Mouse (Mus musculus) neural tube, embryonic 12.5 days (tissue): ENCODE data around the gene Efs. TPM values are rescaled to one million over a fixed set of nuclear protein-coding genes. Genes with fewer than 3 reads are reported as not detected.

Experiments used
- ATAC-seq: fragments of 200-750 bp; cut with Nextera tagmentation; 2 replicates; pipeline ENCODE4 v1.8.0; 2017; ENCODE audit warnings: low read depth, mild to moderate bottlenecking, moderate TSS enrichment, moderate library complexity; ENCODE audit not compliant: low FRiP score
- H3K27ac ChIP-seq: fragments of 300-500 bp; sonication (generic); 2 replicates; pipeline ENCODE4 v1.5.1; 2016
- H3K27me3 ChIP-seq: fragments of 300-500 bp; sonication (generic); replicated peaks from 2 replicates; pipeline ENCODE4 v1.6.1; 2016; ENCODE audit warnings: mild to moderate bottlenecking
- H3K36me3 ChIP-seq: fragments of 300-500 bp; sonication (generic); 2 replicates; pipeline ENCODE4 v1.6.1; 2016; ENCODE audit warnings: mild to moderate bottlenecking
- H3K4me1 ChIP-seq: fragments of 300-500 bp; sonication (generic); 2 replicates; pipeline ENCODE4 v1.6.1; 2016
- H3K4me2 ChIP-seq: fragments of 300-500 bp; sonication (generic); replicated peaks from 2 replicates; pipeline ENCODE4 v1.6.1; 2016; ENCODE audit warnings: mild to moderate bottlenecking
- H3K4me3 ChIP-seq: fragments of 300-500 bp; sonication (generic); 2 replicates; pipeline ENCODE4 v1.5.1; 2016
- H3K9ac ChIP-seq: fragments of 300-500 bp; sonication (generic); 2 replicates; pipeline ENCODE4 v1.6.1; 2016; ENCODE audit warnings: mild to moderate bottlenecking
- H3K9me3 ChIP-seq: fragments of 300-500 bp; sonication (generic); 2 replicates; pipeline ENCODE4 v1.6.1; 2016; ENCODE audit warnings: mild to moderate bottlenecking
- WGBS: fragments of 180-500 bp; shearing (Covaris S2); methylation state at CpG from one replicate; pipeline ENCODE4 v1.1.7; 2016; 5-methylcytosine and 5-hydroxymethylcytosine counted together
- polyA plus RNA-seq: library from polyadenylated mRNA; unstranded; fragments of >200 nt; fragmentation: Nextera tagmentation; extraction: Ambion mirVana; gene quantifications from 2 replicates; pipeline ENCODE4 v1.2.1, GENCODE M21; 2016

Efs gene
- polyA plus RNA-seq, 1 experiment from 2014 or later: 31.2 TPM

DNA sequence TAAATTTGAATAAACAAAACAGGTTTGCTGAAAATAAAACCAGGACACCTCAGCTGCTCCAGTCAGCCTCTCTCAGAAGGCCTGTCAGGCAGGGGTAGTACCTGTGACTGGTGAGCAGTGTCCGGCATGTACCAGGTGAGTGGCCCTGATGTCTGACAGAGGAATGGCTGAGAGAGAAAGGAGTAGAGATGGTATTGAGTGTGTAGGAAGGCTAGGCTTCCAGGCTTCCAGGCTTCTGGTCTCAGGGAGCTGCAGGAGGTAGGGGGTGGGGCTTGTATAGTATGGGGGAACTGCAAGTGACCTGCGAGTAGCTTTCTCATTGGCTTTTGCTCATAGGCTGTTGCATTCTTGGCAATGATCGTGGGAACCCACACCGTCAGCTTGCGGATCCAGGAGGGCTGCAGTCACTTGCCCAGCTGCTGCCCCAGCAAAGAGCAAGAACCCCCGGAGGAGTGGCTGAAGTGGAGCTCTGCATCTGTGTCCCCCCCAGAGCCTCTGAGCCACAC, 6.8 kb upstream of the Efs start, which contains the start of gene Il25:
TSS of gene Il25 (plus strand) at position 51 of the 506 bp plus-strand sequence.
- H3K4me3 ChIP-seq: no peak within 1 kb of the TSS
- peaks cover 20% of the 10 kb centered on the region for H3K4me1 ChIP-seq
- no peak for ATAC-seq
- no peak within 1 kb of the TSS for H3K27ac ChIP-seq
- no peak within 1 kb of the TSS for H3K9ac ChIP-seq
- peak within 1 kb of the TSS; percentile 35 for H3K4me2 ChIP-seq
- no peaks in the 10 kb centered on the region for H3K27me3 ChIP-seq
- 33% methylated on average over 6 of the region's 6 CpGs for WGBS
- no peaks in the 10 kb centered on the region for H3K36me3 ChIP-seq
- no peaks in the 10 kb centered on the region for H3K9me3 ChIP-seq

DNA sequence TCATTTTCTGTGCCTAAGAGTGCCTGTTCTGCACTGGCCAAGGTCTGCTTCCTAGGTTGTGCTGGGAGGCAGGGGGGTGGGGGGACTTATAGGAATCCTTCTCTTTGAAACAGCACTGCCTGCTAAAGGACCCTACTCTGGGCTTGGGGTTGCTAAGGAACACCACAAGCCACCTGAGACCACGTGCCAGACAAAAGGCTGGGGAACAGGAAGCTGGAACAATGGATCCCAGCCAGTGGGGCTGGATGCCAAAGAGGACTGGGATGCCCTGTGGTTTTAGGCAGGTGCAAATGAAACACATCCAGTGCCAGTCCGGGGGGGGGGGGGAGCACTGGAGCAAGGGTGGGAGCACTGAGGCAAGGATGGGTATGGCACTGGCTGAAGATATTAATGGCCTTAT, 4.5 kb upstream of the Efs start:
- Histone ChIP-seq H3K36me3 (no peaks in the 10 kb centered on the region), H3K27me3 (no peaks in the 10 kb centered on the region; the same call in 1 of the 2 replicates), H3K27ac (no peak overlapping the region), H3K9me3 (no peaks in the 10 kb centered on the region), H3K4me1 (peaks cover 15% of the 10 kb centered on the region), H3K4me3 (no peak overlapping the region), H3K9ac (no peak overlapping the region), H3K4me2 (no peak overlapping the region)
- 5% methylated on average over 2 of the region's 2 CpGs for WGBS
- no peak for ATAC-seq

DNA sequence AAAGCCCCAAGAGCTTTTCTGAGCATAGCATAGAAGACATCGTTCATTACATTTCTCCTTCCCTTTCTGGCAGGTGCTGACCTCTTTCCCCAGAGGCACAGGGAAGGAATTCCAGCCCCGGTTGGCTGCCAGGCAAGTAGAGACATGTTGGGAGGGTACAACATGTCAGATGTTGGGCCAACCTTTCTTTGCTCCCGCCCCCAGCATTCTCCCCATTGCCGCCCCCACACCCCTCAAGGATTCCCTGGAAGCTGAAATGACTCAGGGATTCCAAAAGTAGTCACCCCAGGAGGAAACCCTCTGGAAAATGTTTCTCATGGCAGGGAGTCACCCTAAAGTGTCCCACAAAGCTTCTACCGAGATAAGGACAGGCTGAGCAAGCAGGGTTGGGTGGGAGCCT, 3.9 kb upstream of the Efs start:
- H3K4me1 ChIP-seq: peaks cover 20% of the 10 kb centered on the region
- no peaks in the 10 kb centered on the region for H3K9me3 ChIP-seq
- H3K4me3 ChIP-seq: no peak overlapping the region
- H3K27me3 ChIP-seq: no peaks in the 10 kb centered on the region; the same call in 1 of the 2 replicates
- no peak overlapping the region for H3K4me2 ChIP-seq
- no peak overlapping the region for H3K9ac ChIP-seq
- no peak for ATAC-seq
- H3K36me3 ChIP-seq: no peaks in the 10 kb centered on the region
- H3K27ac ChIP-seq: no peak overlapping the region
- 82% methylated on average over 5 of the region's 5 CpGs for WGBS

DNA sequence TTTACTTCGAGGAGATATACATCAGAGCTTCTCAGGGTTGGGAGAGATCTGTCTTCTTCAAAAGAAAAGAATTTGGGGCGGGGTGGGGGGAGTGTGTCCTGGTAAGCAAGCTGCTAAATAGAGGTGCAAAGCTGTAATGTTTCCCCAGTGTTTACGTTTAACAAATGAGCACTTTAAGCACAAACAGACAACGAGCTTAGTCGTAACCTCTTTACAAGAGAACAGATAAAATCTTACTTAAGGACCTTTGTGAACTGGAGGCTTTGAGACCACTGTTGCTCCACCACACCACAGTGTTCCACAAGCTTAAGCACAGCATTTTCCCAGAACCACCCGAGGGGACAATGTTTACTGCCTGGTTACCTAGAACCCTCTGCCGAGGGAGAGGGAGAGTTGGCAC, 1.4 kb upstream of the Efs start:
- Histone ChIP-seq H3K9me3 (no peaks in the 10 kb centered on the region), H3K36me3 (no peaks in the 10 kb centered on the region), H3K27me3 (no peaks in the 10 kb centered on the region; the same call in 1 of the 2 replicates), H3K9ac (peak overlapping the region; percentile 85), H3K4me3 (peak overlapping the region; percentile 53; the same call in 1 of the 2 replicates), H3K4me1 (peaks cover 28% of the 10 kb centered on the region), H3K4me2 (peak overlapping the region; percentile 92), H3K27ac (peak overlapping the region; percentile 89; the same call in 1 of the 2 replicates)
- no peak for ATAC-seq
- 11% methylated on average over 7 of the region's 7 CpGs for WGBS

DNA sequence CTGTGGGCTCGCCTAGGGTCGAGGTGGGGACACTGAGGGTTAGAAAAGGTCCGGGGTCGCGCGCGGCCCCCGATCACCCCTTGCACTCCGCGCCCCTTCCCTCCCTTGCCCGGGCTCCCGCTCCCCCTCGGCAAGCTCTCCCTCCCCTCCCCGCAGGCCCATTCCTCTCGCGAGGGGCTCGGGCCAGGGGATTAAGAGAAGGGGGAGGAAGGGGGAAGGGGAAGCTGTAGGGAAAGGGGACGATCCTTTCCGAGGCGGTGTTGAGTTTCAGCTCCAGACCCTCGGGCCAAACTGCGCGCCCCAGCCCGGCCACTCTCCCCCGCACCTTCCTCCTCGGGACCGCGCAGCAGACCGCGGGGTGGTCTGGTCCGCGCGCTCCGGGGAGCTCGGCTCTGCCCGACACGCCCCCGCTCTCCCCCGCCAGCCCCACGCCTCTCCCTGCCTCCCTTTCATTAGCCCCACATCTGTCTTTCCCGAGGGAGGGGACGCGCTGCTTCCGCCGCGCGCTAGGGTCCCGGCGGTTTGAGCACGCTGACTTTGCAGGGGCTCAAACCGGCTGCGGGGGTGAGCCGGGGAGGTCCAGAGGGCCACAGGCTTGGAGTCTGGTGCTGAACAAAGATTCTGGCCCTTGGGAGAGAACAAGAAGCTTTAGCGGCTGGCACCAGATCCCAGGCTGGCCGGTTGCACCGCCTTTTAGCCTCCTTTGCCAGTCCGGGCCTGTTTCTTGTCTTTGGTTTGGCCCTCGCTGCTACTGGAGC, 654 bp upstream of the Efs start:
- peaks cover 28% of the 10 kb centered on the region for H3K4me1 ChIP-seq
- peaks cover 5% of the 10 kb centered on the region for H3K9me3 ChIP-seq
- H3K9ac ChIP-seq: peak overlapping the region; percentile 85
- peak overlapping the region; percentile 89 for H3K27ac ChIP-seq
- WGBS: under 1% methylated on average over 51 of the region's 58 CpGs
- H3K27me3 ChIP-seq: no peaks in the 10 kb centered on the region; the same call in 1 of the 2 replicates
- ATAC-seq: peak; percentile 77
- H3K4me3 ChIP-seq: peak overlapping the region; percentile 53
- H3K4me2 ChIP-seq: peak overlapping the region; percentile 92
- H3K36me3 ChIP-seq: peaks cover 6% of the 10 kb centered on the region

DNA sequence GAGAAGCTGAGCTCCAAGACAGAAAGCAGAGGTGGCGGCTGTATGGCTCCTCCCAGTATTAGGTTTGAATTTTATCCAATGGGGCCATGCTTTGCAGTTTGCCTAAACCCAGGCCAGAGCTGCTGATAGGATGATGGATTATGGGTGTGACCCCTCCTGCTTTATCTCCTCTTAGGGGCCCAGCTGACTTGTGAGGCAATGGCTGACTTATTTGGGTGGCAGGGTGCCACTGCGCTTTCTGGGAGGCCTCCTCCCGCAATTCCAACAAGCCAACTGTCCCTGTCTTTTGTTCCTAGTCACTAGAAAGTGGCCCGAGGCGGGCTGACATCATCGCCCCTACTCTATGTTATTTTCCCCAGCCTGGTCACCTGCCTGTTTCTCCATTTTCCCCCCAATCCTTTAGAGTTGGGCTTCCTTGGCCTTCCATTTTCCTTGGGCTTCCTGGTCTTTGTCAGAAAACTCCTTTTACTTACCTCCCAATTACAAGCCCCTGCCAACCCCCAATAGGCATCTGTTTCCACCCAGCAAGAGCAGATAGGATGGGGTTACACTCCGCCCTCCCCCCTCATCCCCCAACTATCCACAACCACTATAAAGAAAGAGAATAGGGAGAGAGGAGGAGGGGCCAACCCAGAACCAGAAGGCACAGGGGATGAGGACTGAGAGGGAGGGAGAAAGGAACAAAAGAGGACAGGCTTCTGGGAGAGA, 1.1 kb downstream of the Efs start:
- peak overlapping the region; percentile 53 for H3K4me3 ChIP-seq
- H3K27me3 ChIP-seq: no peaks in the 10 kb centered on the region; the same call in 1 of the 2 replicates
- H3K9me3 ChIP-seq: peaks cover 18% of the 10 kb centered on the region
- peaks cover 23% of the 10 kb centered on the region for H3K36me3 ChIP-seq
- peak overlapping the region; percentile 89 for H3K27ac ChIP-seq
- ATAC-seq: peak; percentile 42; the same call in 1 of the 2 replicates
- H3K4me2 ChIP-seq: peak overlapping the region; percentile 92
- peak overlapping the region; percentile 85 for H3K9ac ChIP-seq
- 7% methylated on average over 7 of the region's 7 CpGs for WGBS
- H3K4me1 ChIP-seq: peaks cover 25% of the 10 kb centered on the region

DNA sequence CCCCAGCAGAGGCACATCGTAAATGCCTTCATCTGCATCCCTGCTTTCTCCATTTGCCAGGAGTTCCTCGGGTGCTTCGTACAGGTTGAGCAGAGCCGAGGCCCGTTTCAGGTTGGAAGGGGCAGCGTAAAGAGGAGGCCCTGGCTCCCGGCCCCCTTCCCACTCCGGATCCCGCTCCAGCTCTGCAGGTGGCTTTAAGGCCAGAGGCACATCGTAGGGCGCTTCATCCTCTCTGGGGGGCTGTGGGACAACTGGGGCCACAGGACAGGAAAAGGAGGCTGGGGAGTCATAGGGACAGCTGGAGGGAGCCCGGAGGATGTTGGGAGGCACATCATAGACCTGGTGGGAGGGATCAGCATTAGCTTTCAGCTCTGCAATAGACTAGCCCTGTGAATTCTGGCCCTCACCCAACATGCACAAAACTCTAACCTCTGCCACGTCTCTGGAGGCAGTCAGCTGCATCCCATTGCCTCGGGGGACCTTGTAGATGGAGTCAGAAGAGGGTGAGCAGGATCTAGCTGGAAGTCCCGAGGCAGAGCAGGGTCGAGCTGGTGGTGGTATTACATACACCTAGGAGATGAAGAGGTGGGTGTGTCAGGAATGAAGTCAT, 5.7 kb downstream of the Efs start:
- no peak overlapping the region for H3K27ac ChIP-seq
- no peak for ATAC-seq
- H3K27me3 ChIP-seq: no peaks in the 10 kb centered on the region
- no peak overlapping the region for H3K9ac ChIP-seq
- no peak overlapping the region for H3K4me2 ChIP-seq
- H3K9me3 ChIP-seq: peaks cover 18% of the 10 kb centered on the region
- peaks cover 58% of the 10 kb centered on the region for H3K36me3 ChIP-seq
- 95% methylated on average over 16 of the region's 16 CpGs for whole genome bisulfite sequencing
- H3K4me1 ChIP-seq: peaks cover 17% of the 10 kb centered on the region
- H3K4me3 ChIP-seq: no peak overlapping the region

DNA sequence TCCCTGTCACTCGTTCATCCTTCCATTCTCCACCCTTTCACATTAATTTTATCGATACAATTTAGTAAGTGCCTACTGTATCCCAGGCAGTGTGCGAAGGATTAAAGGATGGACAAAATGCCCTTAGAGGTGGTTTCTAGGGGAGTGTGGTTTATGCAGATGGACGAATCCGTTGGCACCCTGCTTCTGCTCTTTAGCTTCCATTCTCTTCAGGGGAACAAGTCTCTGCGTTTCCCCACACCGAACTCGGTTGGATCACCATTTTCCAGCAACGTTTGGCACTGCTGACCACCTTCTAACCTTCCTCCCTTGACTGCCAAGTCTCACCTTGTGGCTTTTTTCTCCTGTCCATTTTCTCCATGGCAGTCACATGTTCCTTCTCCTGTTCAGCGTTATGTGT, 12.6 kb downstream of the Efs start:
- Histone ChIP-seq H3K27ac (0 out of 2 replicates have a peak overlapping the region, but pooled peaks have one; percentile 74), H3K36me3 (peaks cover 36% of the 10 kb centered on the region)
- 18% methylated on average over 10 of the region's 10 CpGs for WGBS

DNA sequence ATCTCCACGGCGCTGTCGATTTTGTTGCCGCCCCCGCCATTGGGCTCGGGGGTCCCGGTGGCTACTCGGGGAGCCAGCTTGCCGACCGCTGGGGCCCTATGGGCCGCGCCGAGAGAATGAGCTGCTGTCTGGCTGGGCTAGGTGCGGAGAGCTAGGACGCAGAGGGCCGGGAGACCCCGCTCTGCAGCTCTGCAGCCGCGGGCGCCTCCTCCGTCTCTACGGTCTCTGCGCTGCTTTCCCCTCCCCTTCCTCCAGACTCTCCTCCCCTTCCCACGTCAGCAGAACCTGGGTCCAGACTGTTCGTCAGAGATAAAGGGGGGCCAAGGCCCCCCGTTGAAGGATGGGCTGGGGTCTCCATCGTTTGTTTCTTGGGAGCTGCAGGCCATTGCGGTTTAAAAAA, 13.0 kb downstream of the Efs start, which contains the start of gene Slc22a17:
TSS of gene Slc22a17 (minus strand) at position 247 of the 400 bp plus-strand sequence.
- Histone ChIP-seq H3K4me2 (peak within 1 kb of the TSS; percentile 98), H3K4me1 (peaks cover 24% of the 10 kb centered on the region), H3K4me3 (peak within 1 kb of the TSS; percentile 90), H3K27me3 (no peaks in the 10 kb centered on the region), H3K9me3 (no peaks in the 10 kb centered on the region), H3K9ac (peak within 1 kb of the TSS; percentile 91), H3K27ac (peak within 1 kb of the TSS; percentile 74), H3K36me3 (peaks cover 39% of the 10 kb centered on the region)
- ATAC-seq: peak; percentile 95
- WGBS: 0% methylated on average over 28 of the region's 28 CpGs

More for the DNA sequence above, 12.6 kb downstream of the Efs start:
- ATAC-seq: peak; percentile 8; the same call in 1 of the 2 replicates
- Histone ChIP-seq H3K4me1 (peaks cover 22% of the 10 kb centered on the region), H3K4me3 (peak overlapping the region; percentile 90), H3K27me3 (no peaks in the 10 kb centered on the region), H3K4me2 (peak overlapping the region; percentile 98), H3K9ac (peak overlapping the region; percentile 91), H3K9me3 (no peaks in the 10 kb centered on the region)

DNA sequence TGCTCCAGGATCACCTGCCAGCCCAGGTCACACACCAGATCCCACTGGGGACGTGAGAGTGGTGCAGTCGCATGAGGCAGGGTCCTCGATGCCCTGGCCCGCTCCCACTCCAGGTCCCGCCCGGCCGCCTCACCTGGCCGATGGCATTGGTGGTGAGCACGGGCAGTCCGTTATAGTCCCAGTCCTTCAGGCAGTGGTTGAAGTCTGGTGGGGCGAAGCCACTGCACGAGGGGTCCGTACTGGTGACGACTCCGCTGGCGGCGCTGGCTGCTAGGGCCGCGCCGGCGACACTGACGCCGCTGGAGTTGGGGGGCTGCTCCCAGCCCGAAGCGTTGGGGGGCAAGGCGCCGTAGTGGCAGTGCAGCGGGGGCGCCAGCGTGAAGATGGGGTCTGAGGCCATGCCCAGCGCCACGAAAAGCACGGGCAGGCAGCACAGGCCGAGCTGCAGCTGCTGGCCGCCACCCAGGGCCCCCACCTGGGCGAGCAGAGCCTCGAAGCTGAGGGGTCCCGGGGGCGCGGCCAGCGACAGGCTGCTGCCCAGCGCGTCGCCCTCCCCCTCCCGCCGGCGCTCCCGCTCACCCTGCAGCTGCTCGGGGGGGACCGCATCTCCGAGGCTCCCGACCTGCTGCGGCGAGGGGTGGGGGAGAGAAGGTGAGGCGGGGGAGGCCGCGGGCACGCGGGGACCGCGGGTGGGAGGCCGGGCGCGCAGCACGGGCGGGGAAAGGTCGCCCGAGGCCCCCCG, 13.6 kb downstream of the Efs start:
- Histone ChIP-seq H3K4me1 (peaks cover 29% of the 10 kb centered on the region), H3K9ac (peak overlapping the region; percentile 91), H3K4me2 (peak overlapping the region; percentile 98), H3K27me3 (no peaks in the 10 kb centered on the region), H3K36me3 (peaks cover 43% of the 10 kb centered on the region), H3K9me3 (no peaks in the 10 kb centered on the region), H3K4me3 (peak overlapping the region; percentile 90), H3K27ac (peak overlapping the region; percentile 74)
- peak; percentile 66 for ATAC-seq
- 2% methylated on average over 62 of the region's 69 CpGs for WGBS

DNA sequence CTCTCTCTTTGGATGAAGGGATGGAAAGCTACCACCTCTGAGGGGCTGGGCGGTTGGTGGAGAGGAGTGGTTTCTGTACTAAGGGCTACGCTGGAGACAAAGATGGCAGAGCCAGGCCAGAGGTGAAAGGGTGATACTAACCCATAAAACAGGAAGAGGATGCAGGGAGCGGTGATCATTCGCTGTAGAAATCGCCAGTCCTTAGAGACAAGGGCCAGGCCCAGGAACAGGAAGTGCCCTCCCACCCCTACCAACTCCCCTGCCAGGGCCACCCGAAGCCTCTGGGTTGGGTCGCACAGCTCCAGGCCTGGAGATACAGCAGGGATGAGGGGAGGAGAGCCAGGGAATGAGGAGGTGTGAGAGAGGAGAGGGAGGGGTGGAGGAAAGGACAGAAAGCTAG, 17.2 kb downstream of the Efs start:
- 88% methylated on average over 7 of the region's 7 CpGs for WGBS
- Histone ChIP-seq H3K9ac (0 out of 2 replicates have a peak overlapping the region, but pooled peaks have one; percentile 0), H3K9me3 (no peaks in the 10 kb centered on the region), H3K36me3 (peaks cover 48% of the 10 kb centered on the region), H3K27me3 (no peaks in the 10 kb centered on the region), H3K4me3 (no peak overlapping the region), H3K27ac (no peak overlapping the region), H3K4me1 (peaks cover 28% of the 10 kb centered on the region), H3K4me2 (no peak overlapping the region)
- no peak for ATAC-seq
